Mouse (Mus musculus): ENCODE results near the gene Rnps1. TPM values are rescaled to one million over a fixed set of nuclear protein-coding genes. Genes with fewer than 3 reads are reported as not detected.

Rnps1 gene
- total and polyA plus RNA-seq, 2 experiments from 2014 or later = 234 to 295 TPM

DNA sequence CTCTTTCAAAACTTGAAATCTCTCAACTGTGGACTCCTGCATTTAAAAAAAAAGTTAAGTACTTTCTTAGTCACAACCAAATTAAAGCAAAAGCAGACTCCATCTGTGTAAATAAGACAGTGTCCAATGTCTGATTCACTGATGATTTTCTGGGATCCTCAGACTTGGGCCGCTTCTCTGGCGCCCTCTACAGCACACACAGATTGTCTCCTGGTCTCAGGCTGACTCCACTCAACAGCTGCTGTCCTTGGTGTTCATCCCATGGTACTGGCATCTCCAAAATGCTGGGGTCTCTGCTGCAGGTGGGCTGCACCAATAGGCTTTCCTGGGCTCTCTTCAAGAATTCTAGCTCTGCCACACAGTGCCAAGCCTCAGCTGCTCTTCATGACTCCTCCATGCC lies 24.5 kb upstream of the Rnps1 start:
- peak; percentile 64; the same call in 1 of the 2 replicates for ATAC-seq
- H3K4me3 ChIP-seq (ENCODE audit: low read length) = no peak overlapping the region
- TF ChIP-seq CTCF (IDR thresholded peaks at IDR 0.05; ENCODE audit: low read depth) = peak; percentile 79
- 7% methylated on average over 2 of the region's 2 CpGs for WGBS
- no peak overlapping the region for H3K27ac ChIP-seq
- peaks cover 40% of the 10 kb centered on the region for H3K36me3 ChIP-seq (ENCODE audit: insufficient read depth, low read length)
- H3K9me3 ChIP-seq (ENCODE audit: low read length) = no peaks in the 10 kb centered on the region
- H3K4me2 ChIP-seq (ENCODE audit: low read depth, low read length) = no peak overlapping the region
- H3K4me1 ChIP-seq (ENCODE audit: insufficient read depth, low read length) = no peaks in the 10 kb centered on the region
- no peaks in the 10 kb centered on the region for H3K27me3 ChIP-seq (ENCODE audit: insufficient read depth, low read length)
- H3K9ac ChIP-seq (replicated peaks; ENCODE audit: low read length) = no peak overlapping the region
- peak; percentile 66 for DNase-seq (ENCODE audit: low spot score)

DNA sequence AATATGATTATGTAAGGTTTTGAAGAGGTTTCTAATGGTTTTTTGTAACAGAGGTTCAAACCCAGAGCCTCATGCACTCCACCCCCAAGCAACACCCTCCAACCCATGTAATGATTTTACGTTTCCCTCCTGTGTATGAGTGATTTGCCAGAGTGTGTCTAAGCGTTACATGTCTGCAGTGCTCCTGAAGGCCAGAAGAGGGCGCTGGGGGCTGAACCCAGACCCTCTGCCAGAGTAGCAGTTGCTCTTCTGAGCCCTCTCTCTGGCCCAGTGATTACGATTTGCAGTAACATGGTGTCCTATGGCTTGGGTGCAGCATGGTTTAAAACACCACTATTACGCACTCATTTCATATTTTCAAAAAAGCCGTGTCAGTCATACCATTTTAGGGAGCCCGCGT lies 23.2 kb upstream of the Rnps1 start:
- DNase-seq (ENCODE audit: low spot score) (peak; percentile 25), ATAC-seq (no peak)
- no peaks in the 10 kb centered on the region for H3K4me1 ChIP-seq (ENCODE audit: insufficient read depth, low read length)
- H3K9me3 ChIP-seq (ENCODE audit: low read length) = no peaks in the 10 kb centered on the region
- H3K27me3 ChIP-seq (ENCODE audit: insufficient read depth, low read length) = no peaks in the 10 kb centered on the region
- no peak overlapping the region for H3K4me3 ChIP-seq (ENCODE audit: low read length)
- H3K9ac ChIP-seq (replicated peaks; ENCODE audit: low read length) = no peak overlapping the region
- H3K36me3 ChIP-seq (ENCODE audit: insufficient read depth, low read length) = peaks cover 31% of the 10 kb centered on the region
- WGBS = 68% methylated on average over 8 of the region's 8 CpGs
- H3K4me2 ChIP-seq (ENCODE audit: low read depth, low read length) = no peak overlapping the region
- TF ChIP-seq CTCF (IDR thresholded peaks at IDR 0.05; ENCODE audit: low read depth) = peak; percentile 64
- H3K27ac ChIP-seq = no peak overlapping the region

DNA sequence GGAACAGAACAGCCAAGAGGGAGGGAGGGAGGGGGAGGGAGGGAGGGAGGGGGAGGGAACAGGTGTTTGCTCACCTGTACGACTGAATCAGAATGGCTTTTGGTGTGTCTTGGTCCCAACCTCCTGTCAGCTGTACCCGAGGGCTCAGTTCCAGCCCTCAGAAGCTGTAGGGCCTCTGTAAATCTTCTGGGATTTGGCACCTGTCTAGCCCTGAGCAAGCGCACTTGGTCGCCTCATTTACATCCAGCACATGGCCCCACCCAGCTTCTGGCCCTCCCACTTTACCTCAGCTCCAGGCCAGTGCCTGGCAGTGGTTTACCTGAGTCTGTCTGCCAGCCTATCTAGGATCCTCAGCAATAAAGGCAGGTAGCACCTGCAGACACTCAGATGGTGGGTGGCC lies 20.8 kb upstream of the Rnps1 start:
- Histone ChIP-seq H3K36me3 (ENCODE audit: insufficient read depth, low read length) (peaks cover 31% of the 10 kb centered on the region), H3K27me3 (ENCODE audit: insufficient read depth, low read length) (no peaks in the 10 kb centered on the region), H3K9me3 (ENCODE audit: low read length) (no peaks in the 10 kb centered on the region), H3K4me3 (ENCODE audit: low read length) (no peak overlapping the region), H3K9ac (replicated peaks; ENCODE audit: low read length) (no peak overlapping the region), H3K27ac (no peak overlapping the region), H3K4me1 (ENCODE audit: insufficient read depth, low read length) (no peaks in the 10 kb centered on the region), H3K4me2 (ENCODE audit: low read depth, low read length) (no peak overlapping the region)
- WGBS = 36% methylated on average over 4 of the region's 4 CpGs
- TF ChIP-seq CTCF (IDR thresholded peaks at IDR 0.05; ENCODE audit: low read depth) = no peak
- no peak for ATAC-seq
- no peak for DNase-seq (ENCODE audit: low spot score)

DNA sequence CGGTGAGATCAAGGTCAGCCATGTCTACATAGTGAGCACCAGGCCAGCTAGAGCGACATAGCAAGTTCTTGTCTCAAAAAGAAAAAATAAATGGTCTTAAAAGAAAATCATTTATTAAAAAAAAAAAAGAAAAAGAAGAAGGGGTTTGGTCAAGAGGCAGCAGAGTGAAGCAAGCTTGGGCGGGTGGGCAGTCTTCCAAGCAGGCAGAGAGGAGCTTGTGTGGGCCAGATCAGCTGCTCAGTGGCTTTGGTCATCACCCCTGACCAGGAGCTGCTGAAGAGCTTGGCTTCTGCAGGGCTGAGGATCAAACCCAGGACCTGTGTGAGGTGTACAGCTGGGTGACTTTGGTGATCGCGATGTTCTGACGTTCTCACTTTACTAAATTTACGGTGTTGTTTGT lies 19.9 kb upstream of the Rnps1 start:
- no peak overlapping the region for H3K4me3 ChIP-seq (ENCODE audit: low read length)
- TF ChIP-seq CTCF (IDR thresholded peaks at IDR 0.05; ENCODE audit: low read depth) = no peak
- H3K27me3 ChIP-seq (ENCODE audit: insufficient read depth, low read length) = no peaks in the 10 kb centered on the region
- H3K27ac ChIP-seq = no peak overlapping the region
- ATAC-seq (no peak), DNase-seq (ENCODE audit: low spot score) (no peak)
- H3K4me1 ChIP-seq (ENCODE audit: insufficient read depth, low read length) = no peaks in the 10 kb centered on the region
- no peak overlapping the region for H3K9ac ChIP-seq (replicated peaks; ENCODE audit: low read length)
- no peaks in the 10 kb centered on the region for H3K9me3 ChIP-seq (ENCODE audit: low read length)
- H3K4me2 ChIP-seq (ENCODE audit: low read depth, low read length) = no peak overlapping the region
- peaks cover 32% of the 10 kb centered on the region for H3K36me3 ChIP-seq (ENCODE audit: insufficient read depth, low read length)
- 91% methylated on average over 7 of the region's 7 CpGs for WGBS

DNA sequence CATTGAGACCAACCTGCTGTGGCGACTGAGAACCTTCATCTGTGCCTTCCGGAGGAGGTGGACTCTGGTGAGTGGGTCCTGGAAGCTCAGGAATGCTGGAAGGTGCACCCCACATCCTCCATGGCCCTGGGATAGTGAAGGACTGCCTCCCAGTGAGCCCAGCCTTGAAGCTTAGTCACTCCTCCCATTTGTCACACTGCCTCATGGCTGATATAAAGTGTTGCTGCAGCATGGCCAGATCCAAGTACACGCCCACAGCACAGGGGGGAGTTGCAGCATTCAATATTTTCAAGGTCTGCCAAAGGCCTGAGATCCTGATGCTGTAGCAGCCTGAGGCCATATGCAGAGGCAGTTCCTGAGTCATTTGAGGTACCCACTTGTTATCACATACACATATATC lies 12.0 kb upstream of the Rnps1 start:
- DNase-seq (ENCODE audit: low spot score) (no peak), ATAC-seq (no peak)
- Histone ChIP-seq H3K36me3 (ENCODE audit: insufficient read depth, low read length) (peaks cover 66% of the 10 kb centered on the region), H3K4me3 (ENCODE audit: low read length) (no peak overlapping the region), H3K27me3 (ENCODE audit: insufficient read depth, low read length) (no peaks in the 10 kb centered on the region), H3K9me3 (ENCODE audit: low read length) (no peaks in the 10 kb centered on the region), H3K27ac (no peak overlapping the region), H3K4me1 (ENCODE audit: insufficient read depth, low read length) (no peaks in the 10 kb centered on the region), H3K9ac (replicated peaks; ENCODE audit: low read length) (no peak overlapping the region), H3K4me2 (ENCODE audit: low read depth, low read length) (no peak overlapping the region)
- TF ChIP-seq CTCF (IDR thresholded peaks at IDR 0.05; ENCODE audit: low read depth) = no peak
- WGBS = 79% methylated on average over 3 of the region's 3 CpGs

DNA sequence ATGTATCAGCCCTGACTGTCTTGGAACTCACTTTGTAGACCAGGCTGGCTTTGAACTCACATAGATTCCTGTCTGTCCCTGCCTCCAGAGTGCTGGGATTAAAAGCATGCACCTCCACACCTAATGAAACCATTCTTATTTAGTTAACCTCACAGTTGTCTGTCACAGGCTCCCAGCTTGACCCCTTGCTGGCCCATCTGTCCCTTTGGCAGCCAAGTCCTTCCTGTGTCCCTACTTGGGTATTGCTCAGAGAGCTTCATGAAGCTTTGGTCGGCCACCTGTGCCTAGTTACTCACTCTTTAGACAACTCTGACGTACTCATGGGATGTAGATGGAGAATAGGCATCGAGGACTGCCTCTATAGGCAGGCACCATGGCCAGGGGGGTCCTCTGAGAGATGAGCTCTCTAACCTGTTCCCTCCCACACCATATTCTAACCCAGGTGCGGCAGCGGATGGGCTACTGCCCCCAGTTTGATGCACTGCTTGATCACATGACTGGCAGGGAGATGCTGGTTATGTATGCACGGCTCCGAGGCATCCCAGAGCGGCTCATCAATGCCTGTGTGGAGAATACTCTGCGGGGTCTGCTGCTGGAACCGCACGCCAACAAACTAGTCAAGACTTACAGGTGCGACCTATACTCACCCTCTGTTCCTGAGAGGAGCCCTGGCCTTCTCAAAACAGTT lies 7.1 kb upstream of the Rnps1 start:
- peaks cover 63% of the 10 kb centered on the region for H3K36me3 ChIP-seq (ENCODE audit: insufficient read depth, low read length)
- H3K4me3 ChIP-seq (ENCODE audit: low read length) = no peak overlapping the region
- no peaks in the 10 kb centered on the region for H3K27me3 ChIP-seq (ENCODE audit: insufficient read depth, low read length)
- no peak for DNase-seq (ENCODE audit: low spot score)
- no peak overlapping the region for H3K4me2 ChIP-seq (ENCODE audit: low read depth, low read length)
- no peaks in the 10 kb centered on the region for H3K4me1 ChIP-seq (ENCODE audit: insufficient read depth, low read length)
- H3K27ac ChIP-seq = no peak overlapping the region
- H3K9me3 ChIP-seq (ENCODE audit: low read length) = no peaks in the 10 kb centered on the region
- no peak for TF ChIP-seq CTCF (IDR thresholded peaks at IDR 0.05; ENCODE audit: low read depth)
- no peak overlapping the region for H3K9ac ChIP-seq (replicated peaks; ENCODE audit: low read length)
- 88% methylated on average over 12 of the region's 12 CpGs for WGBS
- no peak for ATAC-seq

DNA sequence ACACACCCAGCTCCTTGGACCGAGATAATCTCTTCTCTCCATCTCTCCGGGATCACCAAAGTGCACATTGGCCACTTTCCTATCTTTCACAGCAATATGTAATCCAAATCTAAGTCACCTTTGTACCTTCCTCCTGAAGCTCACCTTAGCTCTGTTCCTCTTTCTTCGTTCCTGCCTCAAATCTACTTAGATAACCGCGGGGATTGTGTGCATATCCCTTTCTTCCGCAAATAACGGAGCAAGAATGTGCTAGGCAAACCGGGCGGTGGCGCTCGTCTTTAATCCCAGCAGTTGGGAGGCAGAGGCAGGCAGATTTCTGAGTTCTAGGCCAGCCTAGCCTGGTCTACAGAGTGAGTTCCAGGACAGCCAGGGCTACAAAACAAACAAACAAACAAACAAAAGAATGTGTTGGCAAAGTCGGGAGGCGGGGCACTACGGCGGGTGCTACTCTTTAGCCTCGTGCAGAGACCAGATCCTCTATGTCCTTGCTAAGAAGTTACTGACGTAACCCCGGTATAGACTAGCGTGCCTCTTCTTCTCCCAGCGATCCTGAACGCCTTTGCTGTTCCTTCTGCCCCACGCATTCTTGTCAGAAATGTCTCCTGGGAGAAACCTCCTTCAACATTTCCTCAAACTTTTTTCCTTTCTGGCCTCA lies 681 bp upstream of the Rnps1 start:
- Histone ChIP-seq H3K9ac (replicated peaks; ENCODE audit: low read length) (peak overlapping the region; percentile 87), H3K4me3 (ENCODE audit: low read length) (peak overlapping the region; percentile 78), H3K27me3 (ENCODE audit: insufficient read depth, low read length) (no peaks in the 10 kb centered on the region), H3K9me3 (ENCODE audit: low read length) (no peaks in the 10 kb centered on the region), H3K4me2 (ENCODE audit: low read depth, low read length) (peak overlapping the region; percentile 79), H3K4me1 (ENCODE audit: insufficient read depth, low read length) (peaks cover 9% of the 10 kb centered on the region; the same call in 1 of the 2 replicates), H3K27ac (peak overlapping the region; percentile 92), H3K36me3 (ENCODE audit: insufficient read depth, low read length) (peaks cover 28% of the 10 kb centered on the region)
- ATAC-seq (peak; percentile 21; the same call in 1 of the 2 replicates), DNase-seq (ENCODE audit: low spot score) (peak; percentile 14)
- TF ChIP-seq CTCF (IDR thresholded peaks at IDR 0.05; ENCODE audit: low read depth) = no peak
- WGBS = 35% methylated on average over 22 of the region's 22 CpGs

All from hindbrain, postnatal 0 days (tissue).